ENCODE assay signal across 9 mouse cellular contexts in genomic region chr2:11192281-11193098, GRCm38 (mm10). TPM values are rescaled to one million over a fixed set of nuclear protein-coding genes. Genes with fewer than 3 reads are reported as not detected.
DNase-seq lines count a peak whose midpoint lies in the region; ATAC-seq and TF ChIP-seq lines count a peak whose summit lies in the region.
"Had no signal": no experiment of that assay in that cellular context is flagged by ENCODE, and none has a peak within 500 bp of the region (broad histone marks: within the 10 kb centered on the region; RNA-seq: fewer than 3 reads in every experiment).

No protein-coding gene starts in this region.

- no peaks in the 10 kb centered on the region for H3K36me3 ChIP-seq in kidney, embryonic 16.5 days (ENCODE audit: insufficient read depth, low read length)
- no peaks in the 10 kb centered on the region for H3K36me3 ChIP-seq in myocyte (ENCODE audit: control insufficient read depth, insufficient read depth)
- no peaks in the 10 kb centered on the region for H3K36me3 ChIP-seq in forebrain, postnatal 0 days (ENCODE audit: insufficient read depth)
- H3K36me3 ChIP-seq: limb, embryonic 12.5 days had no signal

- H3K27me3 ChIP-seq in kidney, embryonic 16.5 days (ENCODE audit: insufficient read depth, low read length), result no peaks in the 10 kb centered on the region
- H3K27me3 ChIP-seq in myocyte (ENCODE audit: control insufficient read depth, insufficient read depth, insufficient read length), result no peaks in the 10 kb centered on the region
- no peaks in the 10 kb centered on the region for H3K27me3 ChIP-seq in forebrain, postnatal 0 days (ENCODE audit: insufficient read depth, low read length)
- H3K27me3 ChIP-seq: limb, embryonic 12.5 days had no signal

- DNase-seq in layer of hippocampus, adult 2 months (ENCODE audit: low spot score in 2 of 2), result no peak
- DNase-seq in layer of hippocampus, postnatal 14 days (ENCODE audit: low spot score in 2 of 2), result no peak
- no peak for DNase-seq in forebrain, postnatal 0 days
- DNase-seq in right cerebral cortex, postnatal 10 days (ENCODE audit: low spot score in 2 of 2), result no peak
- DNase-seq in cerebellum, adult 9-10 months, result no peak

- no peak for ATAC-seq in kidney, embryonic 16.5 days (ENCODE audit: low FRiP score, low TSS enrichment)
- no peak for ATAC-seq in forebrain, postnatal 0 days

- H3ac ChIP-seq in myocyte (ENCODE audit: control insufficient read depth, insufficient read length), result no peak overlapping the region

- no peak overlapping the region for H3K9ac ChIP-seq in kidney, embryonic 16.5 days (replicated peaks; ENCODE audit: low read length)
- H3K9ac ChIP-seq in forebrain, postnatal 0 days, result no peak overlapping the region
- H3K9ac ChIP-seq: limb, embryonic 12.5 days had no signal

- under 1% methylated on average over 12 of the region's 12 CpGs for WGBS in bone marrow, adult 2 months
- WGBS in kidney, embryonic 16.5 days, result 56% methylated on average over 12 of the region's 12 CpGs
- WGBS in forebrain, postnatal 0 days, result 76% methylated on average over 12 of the region's 12 CpGs

- TF ChIP-seq CTCF in layer of hippocampus, adult 2 months (conservative IDR thresholded peaks at IDR 0.05), result no peak
- TF ChIP-seq CTCF in bone marrow, adult 2 months (IDR thresholded peaks at IDR 0.05; ENCODE audit: control insufficient read depth, insufficient read depth, low read length), result no peak
- no peak for TF ChIP-seq CTCF in forebrain, postnatal 0 days (IDR thresholded peaks at IDR 0.05; ENCODE audit: low read depth)

- 0 out of 2 replicates have a peak overlapping the region, but pooled peaks have one; percentile 10 for H3K27ac ChIP-seq in layer of hippocampus, adult 2 months
- H3K27ac ChIP-seq in bone marrow, adult 2 months (ENCODE audit: control insufficient read depth, insufficient read depth, low read depth, low read length, poor library complexity), result peak overlapping the region; percentile 32
- no peak overlapping the region for H3K27ac ChIP-seq in kidney, embryonic 16.5 days (ENCODE audit: low read length)
- no peak overlapping the region for H3K27ac ChIP-seq in forebrain, postnatal 0 days (ENCODE audit: low read depth, low read length)
- H3K27ac ChIP-seq: limb, embryonic 12.5 days had no signal

- no peak overlapping the region for H3K4me3 ChIP-seq in layer of hippocampus, adult 2 months
- peak overlapping the region; percentile 58 for H3K4me3 ChIP-seq in bone marrow, adult 2 months (replicated peaks; ENCODE audit: control insufficient read depth, low read depth, low read length)
- no peak overlapping the region for H3K4me3 ChIP-seq in kidney, embryonic 16.5 days (ENCODE audit: low read length)
- no peak overlapping the region for H3K4me3 ChIP-seq in myocyte
- no peak overlapping the region for H3K4me3 ChIP-seq in forebrain, postnatal 0 days (ENCODE audit: low read depth, low read length)
- H3K4me3 ChIP-seq: limb, embryonic 12.5 days had no signal

- no peak for TF ChIP-seq POLR2A in bone marrow, adult 2 months (IDR thresholded peaks at IDR 0.05; ENCODE audit: borderline replicate concordance, control insufficient read depth, low read depth, low read length)
- no peak for TF ChIP-seq POLR2A in myocyte (IDR thresholded peaks at IDR 0.05; ENCODE audit: insufficient read length, low read depth)

- H3K4me1 ChIP-seq in bone marrow, adult 2 months (ENCODE audit: control insufficient read depth, insufficient read depth, low read length), result no peaks in the 10 kb centered on the region; the same call in 1 of the 2 replicates
- no peaks in the 10 kb centered on the region for H3K4me1 ChIP-seq in kidney, embryonic 16.5 days (ENCODE audit: insufficient read depth, low read length)
- H3K4me1 ChIP-seq in forebrain, postnatal 0 days (ENCODE audit: insufficient read depth), result no peaks in the 10 kb centered on the region
- H3K4me1 ChIP-seq: limb, embryonic 12.5 days had no signal

- no peaks in the 10 kb centered on the region for H3K9me3 ChIP-seq in kidney, embryonic 16.5 days (ENCODE audit: low read length)
- H3K9me3 ChIP-seq in forebrain, postnatal 0 days (ENCODE audit: low read length), result no peaks in the 10 kb centered on the region
- H3K9me3 ChIP-seq: limb, embryonic 12.5 days had no signal

- no peaks in the 10 kb centered on the region for H3K79me2 ChIP-seq in myocyte (ENCODE audit: control insufficient read depth, insufficient read depth)

- peak overlapping the region; percentile 18; the same call in 1 of the 2 replicates for H3K4me2 ChIP-seq in kidney, embryonic 16.5 days (replicated peaks; ENCODE audit: low read depth, low read length)
- H3K4me2 ChIP-seq in myocyte (ENCODE audit: low read depth), result peak overlapping the region; percentile 60
- H3K4me2 ChIP-seq in forebrain, postnatal 0 days (ENCODE audit: low read depth), result no peak overlapping the region
- H3K4me2 ChIP-seq: limb, embryonic 12.5 days had no signal

TF ChIP-seq in myocyte, 11 proteins besides CTCF, POLR2A, EP300 and RAD21:
- TF ChIP-seq E2F4 (IDR thresholded peaks at IDR 0.05; ENCODE audit: insufficient read depth) (no peak), USF1 (IDR thresholded peaks at IDR 0.05; ENCODE audit: low read depth) (peak; percentile 37)

RNA-seq across cellular contexts. Expression of gene Prkcq, which starts 20.6 kb away (rescaled TPM):
- total RNA-seq in layer of hippocampus, adult 2 months (2021), result 1 to 10 TPM; 7.4 to 8.9 TPM
- 10 to 100 TPM; 14.3 to 15.2 TPM for total RNA-seq in layer of hippocampus, postnatal 14 days (2021)
- 12.8 and 25.8 TPM in 2 replicates for polyA plus RNA-seq in bone marrow, adult 2 months (2011; ENCODE audit: insufficient read depth, insufficient read length, low replicate concordance, missing spikeins)
- 5.0 and 5.5 TPM in 2 replicates for polyA plus RNA-seq in kidney, embryonic 16.5 days (2015; fragmentation: Nextera tagmentation; extraction: Ambion mirVana)
- polyA plus RNA-seq in myocyte (2012; fragmentation: generic; extraction: Trizol), result 0.02 TPM
- total RNA-seq in forebrain, postnatal 0 days (2014; rRNA removed), result 4.3 and 4.8 TPM in 2 replicates
- polyA plus RNA-seq in forebrain, postnatal 0 days (2015; fragmentation: Nextera tagmentation; extraction: Ambion mirVana), result 3.2 and 5.2 TPM in 2 replicates

Comparison
In these comparisons a context has a peak if more than half of its experiments do, and no peak if none do; other contexts are left out.
1. H3K27ac ChIP-seq: peak in layer of hippocampus, adult 2 months (single experiment) and bone marrow, adult 2 months (single experiment); none in kidney, embryonic 16.5 days (single experiment) and forebrain, postnatal 0 days (single experiment).